Mouse (Mus musculus): ENCODE measurements around the gene Slc5a5. TPM values are rescaled to one million over a fixed set of nuclear protein-coding genes. Genes with fewer than 3 reads are reported as not detected.
A peak's percentile ranks its signal among the peaks of the same experiment; 100 is the strongest.

Slc5a5 gene
- polyA plus RNA-seq, 1 experiment from 2014 or later: 0.20 TPM

DNA sequence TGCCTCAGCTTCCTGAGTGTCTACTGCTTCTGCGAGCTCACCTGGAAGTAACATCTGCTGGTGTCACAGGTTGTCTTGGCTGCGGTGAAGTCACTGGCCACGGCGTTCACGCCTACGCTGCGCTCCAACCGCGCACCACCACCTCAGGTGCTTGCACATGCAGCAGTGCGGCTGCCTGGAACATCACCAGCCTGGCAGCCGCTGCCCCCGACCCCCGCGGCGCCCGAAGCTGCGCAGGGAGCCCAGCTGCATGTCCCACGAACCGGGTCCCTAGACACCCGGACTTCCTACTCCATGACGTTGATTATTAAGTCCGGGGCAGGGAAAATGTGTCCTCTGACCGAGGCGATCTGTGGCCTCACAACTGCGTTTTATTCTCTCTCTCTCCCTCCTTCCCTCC, 50.1 kb downstream of the Slc5a5 start:
- no peak for TF ChIP-seq CTCF (IDR thresholded peaks at IDR 0.05; ENCODE audit: low read depth)
- H3K36me3 ChIP-seq (ENCODE audit: control insufficient read depth, insufficient read depth): no peaks in the 10 kb centered on the region
- H3K4me2 ChIP-seq (replicated peaks; ENCODE audit: low read depth): no peak overlapping the region
- H3K4me1 ChIP-seq (replicated peaks; ENCODE audit: control insufficient read depth, insufficient read depth, low read length): 0 out of 2 replicates have a peak, but pooled peaks cover 3% of the 10 kb centered on the region
- no peak overlapping the region for H3K4me3 ChIP-seq (ENCODE audit: low read depth, low read length)
- no peak for ATAC-seq
- H3K27me3 ChIP-seq (replicated peaks; ENCODE audit: control insufficient read depth, insufficient read depth, low read length): no peaks in the 10 kb centered on the region
- no peak overlapping the region for H3K27ac ChIP-seq (ENCODE audit: low read depth, low read length)
- H3K9me3 ChIP-seq (ENCODE audit: control insufficient read depth): no peaks in the 10 kb centered on the region
- no peak overlapping the region for H3K9ac ChIP-seq (ENCODE audit: low read depth, low read length)
- 73% methylated on average over 25 of the region's 25 CpGs for WGBS

DNA sequence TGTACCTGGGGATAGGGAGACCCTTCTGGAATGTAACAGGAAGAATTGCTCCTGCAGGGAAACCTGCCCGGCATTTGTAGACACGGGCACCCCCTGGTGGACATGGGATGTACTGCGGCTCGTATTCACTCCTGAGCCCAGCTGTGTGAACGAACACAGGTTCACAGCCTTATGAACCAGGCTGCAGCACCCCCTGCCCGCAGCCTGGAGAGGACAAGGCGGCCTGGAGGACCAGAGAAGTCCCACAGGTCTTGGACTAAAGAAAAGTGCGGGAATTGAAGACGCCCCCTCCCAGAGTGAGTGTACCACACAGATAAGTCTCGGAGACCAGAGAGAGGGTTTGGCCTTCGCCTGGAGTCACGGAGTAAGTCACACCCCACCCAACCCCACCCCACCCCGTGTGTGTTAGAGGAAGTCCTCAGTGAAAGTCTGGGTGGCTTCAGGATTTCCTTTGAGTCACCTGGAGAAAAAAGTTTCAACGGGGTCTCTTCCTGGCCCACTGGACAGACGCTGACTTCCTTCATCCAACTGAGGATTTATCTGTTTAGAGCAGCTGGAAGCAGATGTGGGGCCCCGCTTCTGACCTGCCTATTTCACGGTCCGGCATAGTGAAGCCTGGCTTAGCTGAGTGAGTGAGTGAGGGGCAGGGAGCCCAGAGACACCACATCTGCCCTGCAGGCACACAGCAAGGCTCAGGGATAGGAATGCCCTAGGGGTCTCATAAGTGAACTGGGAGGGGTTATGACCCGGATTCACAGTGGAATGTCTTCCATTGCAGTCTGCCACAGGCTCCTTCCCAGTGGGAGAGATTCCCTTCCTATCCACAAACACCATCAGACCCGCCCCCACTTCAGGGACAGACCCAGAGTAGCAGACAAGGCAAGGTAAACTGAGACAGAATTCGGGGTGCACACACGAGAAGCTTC, 51.1 kb downstream of the Slc5a5 start:
- H3K27ac ChIP-seq (ENCODE audit: low read depth, low read length): peak overlapping the region; percentile 74; the same call in 1 of the 2 replicates
- no peaks in the 10 kb centered on the region for H3K9me3 ChIP-seq (ENCODE audit: control insufficient read depth)
- no peak overlapping the region for H3K9ac ChIP-seq (ENCODE audit: low read depth, low read length)
- no peaks in the 10 kb centered on the region for H3K27me3 ChIP-seq (replicated peaks; ENCODE audit: control insufficient read depth, insufficient read depth, low read length)
- H3K4me1 ChIP-seq (replicated peaks; ENCODE audit: control insufficient read depth, insufficient read depth, low read length): 0 out of 2 replicates have a peak, but pooled peaks cover 3% of the 10 kb centered on the region
- peaks cover 7% of the 10 kb centered on the region; the same call in 1 of the 2 replicates for H3K36me3 ChIP-seq (ENCODE audit: control insufficient read depth, insufficient read depth)
- no peak overlapping the region for H3K4me3 ChIP-seq (ENCODE audit: low read depth, low read length)
- WGBS: 22% methylated on average over 22 of the region's 22 CpGs
- TF ChIP-seq CTCF (IDR thresholded peaks at IDR 0.05; ENCODE audit: low read depth): peak; percentile 98
- H3K4me2 ChIP-seq (replicated peaks; ENCODE audit: low read depth): peak overlapping the region; percentile 32; the same call in 1 of the 2 replicates
- ATAC-seq: no peak

DNA sequence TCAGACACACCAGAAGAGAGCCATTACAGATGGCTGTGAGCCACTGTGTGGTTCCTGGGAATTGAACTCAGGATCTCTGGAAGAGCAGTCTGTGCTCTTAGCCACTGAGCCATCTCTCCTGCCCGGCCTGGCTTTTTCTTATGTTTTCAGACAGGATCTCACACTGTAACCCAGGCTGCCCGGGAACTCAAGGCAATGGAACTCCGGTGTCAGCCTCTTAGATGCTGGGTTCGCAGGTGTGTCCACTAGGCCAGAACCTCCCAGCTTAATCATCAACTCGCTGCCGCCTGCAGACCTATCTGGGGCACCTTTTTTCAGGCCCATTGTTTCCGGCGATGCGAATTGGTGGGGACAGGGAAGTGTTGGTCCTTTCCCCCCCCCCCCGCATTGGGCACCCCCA, 52.0 kb downstream of the Slc5a5 start:
- ATAC-seq: no peak
- 0 out of 2 replicates have a peak, but pooled peaks cover 3% of the 10 kb centered on the region for H3K4me1 ChIP-seq (replicated peaks; ENCODE audit: control insufficient read depth, insufficient read depth, low read length)
- peaks cover 15% of the 10 kb centered on the region; the same call in 1 of the 2 replicates for H3K36me3 ChIP-seq (ENCODE audit: control insufficient read depth, insufficient read depth)
- H3K4me3 ChIP-seq (ENCODE audit: low read depth, low read length): no peak overlapping the region
- WGBS: 28% methylated on average over 10 of the region's 10 CpGs
- H3K27ac ChIP-seq (ENCODE audit: low read depth, low read length): peak overlapping the region; percentile 74
- no peak for TF ChIP-seq CTCF (IDR thresholded peaks at IDR 0.05; ENCODE audit: low read depth)
- H3K4me2 ChIP-seq (replicated peaks; ENCODE audit: low read depth): peak overlapping the region; percentile 32
- no peaks in the 10 kb centered on the region for H3K9me3 ChIP-seq (ENCODE audit: control insufficient read depth)
- no peak overlapping the region for H3K9ac ChIP-seq (ENCODE audit: low read depth, low read length)
- H3K27me3 ChIP-seq (replicated peaks; ENCODE audit: control insufficient read depth, insufficient read depth, low read length): no peaks in the 10 kb centered on the region

DNA sequence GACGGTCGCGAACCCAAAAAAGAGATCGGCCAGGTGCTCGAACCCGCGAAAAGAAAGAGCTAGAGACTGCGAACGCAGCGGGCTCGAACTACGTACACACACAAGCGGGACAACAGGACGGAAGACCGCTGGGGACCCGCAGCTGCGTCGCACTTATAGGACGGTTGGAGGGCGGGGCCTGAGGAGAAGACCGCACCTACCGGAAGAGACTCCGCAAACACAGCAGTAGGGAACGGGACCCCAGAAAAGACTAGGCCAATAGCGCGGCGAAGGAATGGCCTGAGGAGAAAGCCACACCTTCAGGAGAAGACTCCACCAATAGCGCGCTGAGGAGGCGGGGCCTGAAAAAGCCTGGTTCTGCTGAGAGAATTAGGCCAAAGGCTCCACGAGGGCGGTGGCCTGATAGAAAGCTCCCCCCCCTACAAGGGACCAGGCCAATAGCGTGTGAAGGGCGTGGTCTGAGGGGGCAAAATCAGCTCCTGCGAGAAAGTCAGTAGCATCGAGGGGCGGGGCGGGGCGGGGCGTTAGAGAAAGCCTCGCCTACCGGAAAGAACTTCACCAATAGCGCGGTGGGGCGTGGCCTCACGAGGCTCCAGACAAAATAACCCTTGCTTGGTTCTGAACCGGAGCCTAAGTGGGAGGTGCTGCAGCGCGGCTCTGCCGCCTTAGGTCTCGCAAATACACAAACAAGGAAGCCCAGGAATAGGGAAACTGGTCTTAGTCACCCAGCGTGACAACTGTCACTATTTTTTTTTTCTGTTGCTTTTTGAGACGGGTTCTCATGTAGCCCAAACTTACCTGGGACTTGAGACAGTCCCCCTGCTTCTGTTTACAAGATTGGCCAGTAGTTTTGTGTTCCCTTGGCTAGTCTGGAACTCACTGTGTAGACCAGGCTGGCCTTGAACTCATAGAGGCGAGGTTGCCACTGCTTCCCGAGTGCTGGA, 52.9 kb downstream of the Slc5a5 start, which contains the start of gene Arrdc2:
TSS of gene Arrdc2 (minus strand) at position 313 of the 944 bp plus-strand sequence.
- Histone ChIP-seq H3K9me3 (ENCODE audit: control insufficient read depth) (no peaks in the 10 kb centered on the region), H3K27me3 (replicated peaks; ENCODE audit: control insufficient read depth, insufficient read depth, low read length) (no peaks in the 10 kb centered on the region), H3K36me3 (ENCODE audit: control insufficient read depth, insufficient read depth) (peaks cover 15% of the 10 kb centered on the region; the same call in 1 of the 2 replicates), H3K4me2 (replicated peaks; ENCODE audit: low read depth) (peak within 1 kb of the TSS; percentile 65), H3K4me3 (ENCODE audit: low read depth, low read length) (peak within 1 kb of the TSS; percentile 69), H3K9ac (ENCODE audit: low read depth, low read length) (peak within 1 kb of the TSS; percentile 78), H3K4me1 (replicated peaks; ENCODE audit: control insufficient read depth, insufficient read depth, low read length) (0 out of 2 replicates have a peak, but pooled peaks cover 3% of the 10 kb centered on the region), H3K27ac (ENCODE audit: low read depth, low read length) (peak within 1 kb of the TSS; percentile 91)
- no peak for TF ChIP-seq CTCF (IDR thresholded peaks at IDR 0.05; ENCODE audit: low read depth)
- WGBS: 1% methylated on average over 55 of the region's 55 CpGs
- peak; percentile 97 for ATAC-seq

DNA sequence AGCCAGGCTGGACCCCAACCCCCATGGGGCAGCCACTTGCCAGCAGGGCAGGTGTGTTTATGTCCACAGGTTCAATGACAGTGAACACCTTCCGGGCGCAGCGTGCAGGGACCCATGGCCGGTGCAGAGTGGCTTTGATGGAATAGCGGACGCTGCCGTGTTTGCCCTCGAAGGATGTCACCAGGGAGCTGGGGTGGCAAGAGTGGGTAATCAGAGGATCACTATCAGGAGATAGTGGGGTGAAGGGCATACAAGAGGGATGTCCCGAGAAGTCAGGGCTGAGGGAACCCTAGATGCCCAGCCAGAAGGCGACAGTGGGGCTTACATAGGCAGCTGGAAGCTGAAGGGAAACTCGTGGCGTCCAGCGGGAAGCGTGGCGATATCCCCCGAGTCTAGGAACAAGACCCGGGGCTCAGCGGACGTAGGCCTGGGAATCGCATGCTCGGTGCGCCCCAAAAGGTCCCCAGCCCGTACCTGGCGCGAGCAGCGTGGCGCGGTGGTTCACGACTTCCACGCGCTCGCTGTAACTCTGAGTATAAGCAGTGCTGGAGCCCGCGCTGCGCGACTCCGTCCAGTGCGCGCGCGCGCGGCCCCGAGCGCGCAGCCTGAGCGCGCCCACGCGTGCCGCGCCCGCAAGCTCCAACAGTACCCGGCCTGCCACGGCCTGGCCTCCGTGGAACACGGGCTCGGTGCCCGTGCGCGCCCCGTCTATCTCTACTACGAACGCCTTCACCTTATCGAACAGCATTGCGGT, 53.7 kb downstream of the Slc5a5 start:
- Histone ChIP-seq H3K27ac (ENCODE audit: low read depth, low read length) (peak overlapping the region; percentile 91), H3K4me2 (replicated peaks; ENCODE audit: low read depth) (peak overlapping the region; percentile 65), H3K36me3 (ENCODE audit: control insufficient read depth, insufficient read depth) (peaks cover 15% of the 10 kb centered on the region; the same call in 1 of the 2 replicates), H3K4me3 (ENCODE audit: low read depth, low read length) (peak overlapping the region; percentile 69), H3K4me1 (replicated peaks; ENCODE audit: control insufficient read depth, insufficient read depth, low read length) (0 out of 2 replicates have a peak, but pooled peaks cover 3% of the 10 kb centered on the region), H3K9me3 (ENCODE audit: control insufficient read depth) (no peaks in the 10 kb centered on the region), H3K27me3 (replicated peaks; ENCODE audit: control insufficient read depth, insufficient read depth, low read length) (no peaks in the 10 kb centered on the region), H3K9ac (ENCODE audit: low read depth, low read length) (peak overlapping the region; percentile 78)
- peak; percentile 62 for ATAC-seq
- no peak for TF ChIP-seq CTCF (IDR thresholded peaks at IDR 0.05; ENCODE audit: low read depth)
- 1% methylated on average over 65 of the region's 66 CpGs for WGBS

Measured in intestine, postnatal 0 days (tissue).